Mouse (Mus musculus): Measurements from ENCODE around the gene Olfr948. TPM values are rescaled to one million over a fixed set of nuclear protein-coding genes. Genes with fewer than 3 reads are reported as not detected.

Olfr948 gene
- not detected for total RNA-seq (2021)
- long read RNA-seq, experiment 1: 0 reads
- long read RNA-seq, experiment 2: 0 reads

DNA sequence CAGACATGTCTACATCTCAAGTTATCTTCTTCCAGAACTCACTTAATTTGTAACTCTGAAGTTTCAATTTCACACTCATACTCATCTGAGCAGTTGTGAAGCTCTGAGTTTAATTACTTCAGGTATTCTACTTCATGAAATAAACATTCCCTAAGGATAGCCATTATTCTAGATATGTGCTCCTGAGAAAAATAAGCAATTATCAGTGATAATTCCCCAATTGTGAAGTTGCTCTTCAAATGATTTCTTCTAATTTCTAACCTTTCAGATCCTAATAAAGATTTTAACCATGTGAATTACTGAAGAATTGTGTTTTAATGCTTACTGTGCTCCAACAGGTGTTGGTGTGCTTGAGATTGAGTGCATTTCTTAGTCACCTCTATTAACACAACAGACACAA lies at the start of gene Olfr948:
Olfr948 (minus strand) TSS at position 101 of the 400 bp plus-strand sequence.
- intact Hi-C loops (cut with DNase I; ENCODE audit: low total_unique reads): no loop called here
- DNase-seq: no peak

DNA sequence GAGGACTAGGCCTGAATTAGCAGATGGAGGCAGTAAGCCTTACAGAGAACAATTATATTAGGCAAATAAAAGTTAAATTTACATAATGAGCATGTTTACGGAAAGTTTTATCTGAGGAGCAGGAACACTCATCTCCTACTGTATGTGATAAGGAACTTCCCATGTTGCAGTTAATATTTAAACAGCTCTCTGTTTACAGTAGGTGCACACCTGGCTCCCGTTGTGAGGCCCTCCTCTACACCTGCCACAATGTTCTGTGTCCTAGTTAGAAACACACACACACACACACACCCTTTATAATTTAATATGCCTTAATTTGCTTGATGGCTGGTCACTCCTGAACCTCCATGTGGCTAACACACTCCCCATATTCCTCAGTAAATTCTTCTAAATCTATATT lies 38.7 kb downstream of the Olfr948 start:
- intact Hi-C loops (cut with DNase I; ENCODE audit: low total_unique reads): no loop called here
- DNase-seq: no peak

DNA sequence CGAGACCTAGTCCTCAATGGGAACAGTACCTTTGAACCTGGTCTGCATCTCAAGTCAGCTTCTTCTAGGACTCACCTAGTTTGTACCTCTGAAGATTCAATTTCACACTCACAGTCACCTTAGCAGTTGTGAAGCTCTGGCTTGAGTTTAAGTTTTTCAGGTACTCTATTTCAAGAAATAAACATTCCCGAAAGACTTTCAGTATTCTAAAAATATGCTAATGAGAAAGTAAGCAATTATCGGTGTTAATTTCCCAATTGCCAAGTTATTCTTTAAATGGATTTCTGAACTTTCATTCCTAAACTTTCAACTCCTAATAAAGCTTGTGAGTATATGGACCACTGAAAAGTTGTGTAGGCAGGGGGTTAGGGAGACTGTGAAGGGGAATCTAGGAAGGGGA lies 49.1 kb downstream of the Olfr948 start, which contains the start of gene Olfr945:
Olfr945 (minus strand) TSS at position 101 of the 400 bp plus-strand sequence.
- intact Hi-C loops (cut with DNase I; ENCODE audit: low total_unique reads): no loop called here
- no peak for DNase-seq

Other genes with a start within 250 kb of the Olfr948 start
- gene Olfr938, start 247.2 kb downstream of the Olfr948 start, total RNA-seq (2021): not detected
- not detected for gene Olfr27, start 197.9 kb downstream of the Olfr948 start, total RNA-seq (2021)
- not detected for gene Olfr943, start 159.7 kb downstream of the Olfr948 start, total RNA-seq (2021)
- not detected for gene Olfr944, start 124.1 kb downstream of the Olfr948 start, total RNA-seq (2021)
- not detected for gene Olfr1537, start 76.1 kb downstream of the Olfr948 start, total RNA-seq (2021)
- not detected for gene Olfr945, start 49.2 kb downstream of the Olfr948 start, total RNA-seq (2021)
- not detected for gene Olfr951, start 61.4 kb upstream of the Olfr948 start, total RNA-seq (2021)
- not detected for gene Olfr952, start 101.1 kb upstream of the Olfr948 start, total RNA-seq (2021)
- not detected for gene Olfr954, start 130.7 kb upstream of the Olfr948 start, total RNA-seq (2021)
- gene Olfr955, start 145.9 kb upstream of the Olfr948 start, total RNA-seq (2021): not detected
- gene Olfr44, start 167.9 kb upstream of the Olfr948 start, total RNA-seq (2021): not detected
- not detected for gene Olfr957, start 189.8 kb upstream of the Olfr948 start, total RNA-seq (2021)
- gene Olfr958, start 228.0 kb upstream of the Olfr948 start, total RNA-seq (2021): not detected
- not detected for gene Olfr959, start 249.5 kb upstream of the Olfr948 start, total RNA-seq (2021)